Mouse (Mus musculus) ES-Bruce4 (cell line): Measurements from ENCODE around the gene Ccl5. TPM values are rescaled to one million over a fixed set of nuclear protein-coding genes. Genes with fewer than 3 reads are reported as not detected.

ENCODE experiments used
- H3K27ac ChIP-seq: 2 replicates; pipeline ENCODE4 v1.5.1; 2012; ENCODE audit warnings: low read length, inconsistent platforms; ENCODE audit not compliant: insufficient read depth
- H3K27me3 ChIP-seq: 2 replicates; pipeline ENCODE4 v1.6.1; 2012; ENCODE audit warnings: mild to moderate bottlenecking, low read length, inconsistent platforms; ENCODE audit not compliant: control insufficient read depth, poor library complexity, insufficient read depth, severe bottlenecking
- H3K36me3 ChIP-seq: 2 replicates; pipeline ENCODE4 v1.6.1; 2012; ENCODE audit warnings: inconsistent platforms, mild to moderate bottlenecking, low read length, moderate library complexity; ENCODE audit not compliant: control insufficient read depth, poor library complexity, insufficient read depth, severe bottlenecking
- H3K4me1 ChIP-seq: one replicate; pipeline ENCODE4 v1.8.1; 2011; ENCODE audit warnings: low read length; ENCODE audit not compliant: control insufficient read depth, insufficient read depth
- H3K4me3 ChIP-seq: 2 replicates; pipeline ENCODE4 v1.5.1; 2011; ENCODE audit warnings: low read depth, mild to moderate bottlenecking, low read length
- H3K9ac ChIP-seq: 2 replicates; pipeline ENCODE4 v1.6.1; 2012; ENCODE audit warnings: low read depth, mild to moderate bottlenecking, inconsistent platforms; ENCODE audit not compliant: poor library complexity, severe bottlenecking
- H3K9me3 ChIP-seq: replicated peaks from 2 replicates; pipeline ENCODE4 v1.6.1; 2012; ENCODE audit warnings: mild to moderate bottlenecking, low read length, inconsistent platforms; ENCODE audit not compliant: control insufficient read depth, poor library complexity, insufficient read depth, severe bottlenecking
- CTCF ChIP-seq: IDR thresholded peaks from one replicate; pipeline ENCODE4 v1.8.1; 2011; ENCODE audit warnings: low read depth, low read length
- EP300 ChIP-seq: IDR thresholded peaks from 2 replicates; pipeline ENCODE4 v1.6.1; 2011; ENCODE audit warnings: low read depth, low read length; ENCODE audit not compliant: insufficient read depth
- POLR2A ChIP-seq: IDR thresholded peaks from one replicate; pipeline ENCODE4 v1.8.1; 2011; ENCODE audit warnings: low read length; ENCODE audit not compliant: insufficient read depth
- polyA plus RNA-seq: library from polyadenylated mRNA; stranded (reverse); fragments of >200 nt; gene quantifications from 2 replicates; pipeline ENCODE4 v1.2.4, GENCODE M21; 2011; ENCODE audit warnings: low read depth; ENCODE audit not compliant: missing spikeins, insufficient read depth, insufficient read length

Ccl5 gene
- polyA plus RNA-seq, 1 experiment: not detected

- no peak for TF ChIP-seq EP300
- no peak for TF ChIP-seq CTCF
- no peak for TF ChIP-seq POLR2A
- Histone ChIP-seq H3K4me3 (no peak overlapping the region), H3K4me1 (no peaks in the 10 kb centered on the region), H3K36me3 (no peaks in the 10 kb centered on the region), H3K27me3 (no peaks in the 10 kb centered on the region), H3K9me3 (no peaks in the 10 kb centered on the region), H3K9ac (no peak overlapping the region), H3K27ac (no peak overlapping the region)
Measured at GRCm38 (mm10) chr11:83534609-83535423, 4.5 kb upstream of the Ccl5 start.

GRCm38 (mm10) chr11:83534143-83534542 lies 3.8 kb upstream of the Ccl5 start:
- TF ChIP-seq CTCF (no peak), POLR2A (no peak), EP300 (no peak)
- H3K36me3 ChIP-seq: no peaks in the 10 kb centered on the region
- no peak overlapping the region for H3K9ac ChIP-seq
- H3K4me3 ChIP-seq: no peak overlapping the region
- H3K27ac ChIP-seq: no peak overlapping the region
- H3K4me1 ChIP-seq: no peaks in the 10 kb centered on the region
- no peaks in the 10 kb centered on the region for H3K9me3 ChIP-seq
- H3K27me3 ChIP-seq: no peaks in the 10 kb centered on the region

GRCm38 (mm10) chr11:83533192-83533591 lies 2.9 kb upstream of the Ccl5 start:
- TF ChIP-seq EP300: no peak
- no peak for TF ChIP-seq CTCF
- TF ChIP-seq POLR2A: no peak
- Histone ChIP-seq H3K9me3 (no peaks in the 10 kb centered on the region), H3K36me3 (no peaks in the 10 kb centered on the region), H3K4me1 (no peaks in the 10 kb centered on the region), H3K4me3 (no peak overlapping the region), H3K27me3 (no peaks in the 10 kb centered on the region), H3K9ac (no peak overlapping the region), H3K27ac (no peak overlapping the region)

GRCm38 (mm10) chr11:83529024-83529423 lies 1.3 kb downstream of the Ccl5 start:
- H3K36me3 ChIP-seq: no peaks in the 10 kb centered on the region
- H3K27me3 ChIP-seq: no peaks in the 10 kb centered on the region
- H3K27ac ChIP-seq: no peak overlapping the region
- no peak overlapping the region for H3K9ac ChIP-seq
- H3K9me3 ChIP-seq: no peaks in the 10 kb centered on the region
- H3K4me1 ChIP-seq: no peaks in the 10 kb centered on the region
- no peak overlapping the region for H3K4me3 ChIP-seq
- no peak for TF ChIP-seq POLR2A
- TF ChIP-seq CTCF: no peak
- TF ChIP-seq EP300: no peak

GRCm38 (mm10) chr11:83522075-83522474 lies 8.2 kb downstream of the Ccl5 start, which contains the start of gene Heatr9:
TSS of gene Heatr9 (minus strand) at chr11:83522175.
- TF ChIP-seq EP300 (no peak), POLR2A (no peak), CTCF (no peak)
- H3K36me3 ChIP-seq: no peaks in the 10 kb centered on the region
- H3K27ac ChIP-seq: no peak within 1 kb of the TSS
- no peaks in the 10 kb centered on the region for H3K9me3 ChIP-seq
- H3K4me3 ChIP-seq: no peak within 1 kb of the TSS
- H3K27me3 ChIP-seq: no peaks in the 10 kb centered on the region
- H3K4me1 ChIP-seq: no peaks in the 10 kb centered on the region
- no peak within 1 kb of the TSS for H3K9ac ChIP-seq

GRCm38 (mm10) chr11:83518371-83518770 lies 11.9 kb downstream of the Ccl5 start:
- Histone ChIP-seq H3K36me3 (no peaks in the 10 kb centered on the region), H3K4me3 (no peak overlapping the region), H3K9me3 (no peaks in the 10 kb centered on the region), H3K9ac (no peak overlapping the region), H3K27ac (no peak overlapping the region), H3K4me1 (no peaks in the 10 kb centered on the region), H3K27me3 (no peaks in the 10 kb centered on the region)
- TF ChIP-seq CTCF: no peak
- TF ChIP-seq POLR2A: no peak
- TF ChIP-seq EP300: no peak
